Mouse (Mus musculus) adrenal gland, postnatal 36 days (tissue): Measurements from ENCODE around the gene Strn4. TPM values are rescaled to one million over a fixed set of nuclear protein-coding genes. Genes with fewer than 3 reads are reported as not detected.

Experiments
- DNase-seq, 2 experiments: peaks; one replicate each; pipeline ENCODE4 v3.0.0; 2021; ENCODE audit warnings: mixed read lengths in 1 of 2
- total RNA-seq, 2 experiments: library from RNA; stranded (reverse); gene quantifications; 2 replicates each; pipeline ENCODE4 v1.2.3; 2021

Strn4 gene
- total RNA-seq, 2 experiments from 2014 or later, result 66.5 to 67.5 TPM

GRCm38 (mm10) chr7:16810920-16811648, 4.6 kb upstream of the Strn4 start:
- DNase-seq, result peak; percentile 53 to 60

DNA sequence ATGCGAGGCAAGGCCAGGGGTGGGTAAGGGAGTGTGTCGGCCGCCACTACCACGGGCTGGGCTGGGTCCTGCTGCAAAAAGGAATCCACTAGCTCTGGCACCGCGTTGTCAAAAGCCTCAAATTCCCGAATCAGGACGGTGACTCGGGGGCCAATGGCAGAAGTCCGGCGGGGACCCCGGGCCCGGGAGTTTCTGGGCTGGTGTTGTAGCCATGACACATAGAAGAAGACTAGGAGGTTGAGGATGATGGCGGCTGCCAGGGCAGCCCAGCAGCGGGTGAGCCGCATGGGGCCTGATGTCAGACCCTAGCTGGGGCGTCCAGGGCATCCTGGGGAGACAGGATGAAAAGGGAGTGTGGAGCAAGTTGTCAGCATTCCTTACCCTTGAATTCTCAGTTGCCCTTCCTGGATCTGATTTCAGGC, 4.0 kb upstream of the Strn4 start:
- DNase-seq, result no peak

DNA sequence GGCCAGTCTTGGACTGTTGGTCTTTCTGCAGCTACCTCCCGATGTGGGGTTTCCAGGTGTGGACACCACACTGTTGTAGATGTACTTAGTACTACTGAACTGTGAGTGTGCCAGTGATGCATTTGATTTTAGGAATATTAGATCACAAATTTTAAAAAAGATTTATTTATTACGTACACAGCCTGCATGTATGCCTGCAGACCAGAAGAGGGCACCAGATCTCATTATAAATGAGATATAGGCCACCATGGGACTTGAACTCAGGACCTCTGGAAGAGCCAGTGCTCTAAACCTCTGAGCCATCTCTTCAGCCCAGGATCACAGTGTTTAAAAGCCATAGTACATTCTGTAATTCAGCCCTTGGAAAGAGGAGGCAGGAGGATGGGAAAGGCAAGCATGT, 3.2 kb upstream of the Strn4 start:
- DNase-seq, result no peak

DNA sequence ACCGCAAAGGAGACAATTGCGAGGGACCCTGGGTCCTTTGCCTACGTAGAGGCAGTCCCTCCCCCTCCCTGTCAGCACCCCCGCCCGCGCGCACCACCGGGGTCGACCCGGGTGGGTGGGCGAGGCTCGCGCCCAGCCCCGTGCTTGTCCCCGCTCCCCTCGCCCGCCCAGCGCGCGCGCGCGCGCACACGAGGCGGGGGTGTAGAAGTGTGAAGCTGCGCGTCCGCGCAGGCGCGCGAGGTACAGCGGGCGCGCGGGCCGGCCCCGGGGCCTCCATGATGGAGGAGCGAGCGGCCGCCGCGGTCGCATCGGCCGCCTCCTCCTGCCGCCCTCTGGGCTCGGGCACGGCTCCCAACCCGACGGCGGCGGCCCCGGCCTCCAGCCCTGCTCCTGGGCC, 387 bp downstream of the Strn4 start:
- peak; percentile 84 to 90 for DNase-seq

GRCm38 (mm10) chr7:16816475-16817122, 910 bp downstream of the Strn4 start, which contains the start of gene Fkrp:
TSS of gene Fkrp (minus strand) at chr7:16816732.
- DNase-seq, result peak; percentile 70 to 81

DNA sequence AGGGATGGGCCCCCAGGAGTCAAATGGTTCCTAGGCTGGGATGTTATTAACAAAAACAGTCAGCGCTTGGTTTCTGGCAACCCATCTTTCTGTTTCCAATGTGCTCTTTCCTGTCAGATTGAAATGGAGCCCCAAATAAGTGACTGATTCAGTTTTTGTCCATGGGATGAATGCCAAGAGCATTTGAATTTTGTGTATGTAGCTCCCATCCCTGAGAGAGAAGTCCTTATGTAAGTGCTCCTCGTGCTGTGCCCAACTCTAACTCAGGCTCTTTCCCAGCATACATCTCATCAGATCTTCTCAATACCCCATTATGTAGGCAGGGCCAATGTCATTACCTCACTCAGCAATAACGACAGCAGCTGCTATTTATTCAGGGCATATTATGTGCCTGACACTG, 2.0 kb downstream of the Strn4 start:
- DNase-seq, result no peak

DNA sequence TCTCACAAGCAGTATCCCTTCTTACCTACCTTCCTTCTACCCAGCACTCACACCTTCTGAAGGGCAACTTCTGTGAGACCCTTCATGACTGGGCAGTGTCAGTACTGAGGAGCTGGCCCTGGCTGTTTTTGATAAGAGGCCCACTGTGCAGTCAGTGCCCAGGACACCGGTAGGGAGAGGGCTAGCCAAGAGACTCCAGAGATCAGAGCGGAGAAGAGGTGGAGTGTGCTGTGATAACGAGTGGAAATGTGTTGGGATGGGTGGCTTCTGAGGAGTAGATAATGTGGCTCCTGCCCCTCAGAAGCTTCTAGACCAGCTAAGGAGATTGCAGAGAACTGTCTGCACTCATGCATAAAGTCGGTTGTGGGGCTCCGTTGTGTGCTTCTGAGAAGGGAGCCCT, 4.1 kb downstream of the Strn4 start:
- no peak for DNase-seq

- no peak for DNase-seq
Measured at GRCm38 (mm10) chr7:16820271-16820763, 4.6 kb downstream of the Strn4 start.

DNA sequence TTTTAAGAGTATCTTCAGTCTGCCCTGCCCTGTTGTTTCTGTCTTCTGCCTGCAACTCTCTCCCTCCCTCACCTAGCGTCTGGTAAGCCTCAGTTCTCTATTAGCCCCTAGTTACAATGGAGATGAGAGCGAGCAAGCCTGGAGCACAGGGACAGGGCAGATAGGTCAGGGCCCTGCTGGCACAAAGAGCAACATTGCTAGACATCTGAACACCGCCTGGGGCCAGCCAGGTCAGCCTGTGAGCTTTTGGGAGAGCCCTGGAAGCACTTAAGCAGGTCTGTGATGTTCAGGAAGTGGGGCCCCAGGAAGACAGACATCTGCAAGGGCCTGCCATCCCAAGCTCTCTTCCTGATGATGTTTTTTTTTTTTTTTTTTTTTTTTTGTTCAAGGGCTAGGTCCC, 5.4 kb downstream of the Strn4 start:
- DNase-seq, result no peak

- no peak for DNase-seq
Measured at GRCm38 (mm10) chr7:16821669-16822101, 6.0 kb downstream of the Strn4 start.

GRCm38 (mm10) chr7:16823734-16824133, 8.0 kb downstream of the Strn4 start:
- DNase-seq, result no peak

- peak in 1 of 2 experiments; percentile 31 for DNase-seq
Measured at GRCm38 (mm10) chr7:16825785-16826184, 10.1 kb downstream of the Strn4 start.

- DNase-seq, result no peak
Measured at GRCm38 (mm10) chr7:16826571-16826970, 10.9 kb downstream of the Strn4 start.

- DNase-seq, result no peak
Measured at GRCm38 (mm10) chr7:16827274-16827673, 11.6 kb downstream of the Strn4 start.

- DNase-seq, result peak in 1 of 2 experiments; percentile 52
Measured at GRCm38 (mm10) chr7:16830449-16830848, 14.8 kb downstream of the Strn4 start.

GRCm38 (mm10) chr7:16837916-16838803, 22.5 kb downstream of the Strn4 start:
- no peak for DNase-seq

- DNase-seq, result no peak
Measured at GRCm38 (mm10) chr7:16838804-16839426, 23.2 kb downstream of the Strn4 start.

DNA sequence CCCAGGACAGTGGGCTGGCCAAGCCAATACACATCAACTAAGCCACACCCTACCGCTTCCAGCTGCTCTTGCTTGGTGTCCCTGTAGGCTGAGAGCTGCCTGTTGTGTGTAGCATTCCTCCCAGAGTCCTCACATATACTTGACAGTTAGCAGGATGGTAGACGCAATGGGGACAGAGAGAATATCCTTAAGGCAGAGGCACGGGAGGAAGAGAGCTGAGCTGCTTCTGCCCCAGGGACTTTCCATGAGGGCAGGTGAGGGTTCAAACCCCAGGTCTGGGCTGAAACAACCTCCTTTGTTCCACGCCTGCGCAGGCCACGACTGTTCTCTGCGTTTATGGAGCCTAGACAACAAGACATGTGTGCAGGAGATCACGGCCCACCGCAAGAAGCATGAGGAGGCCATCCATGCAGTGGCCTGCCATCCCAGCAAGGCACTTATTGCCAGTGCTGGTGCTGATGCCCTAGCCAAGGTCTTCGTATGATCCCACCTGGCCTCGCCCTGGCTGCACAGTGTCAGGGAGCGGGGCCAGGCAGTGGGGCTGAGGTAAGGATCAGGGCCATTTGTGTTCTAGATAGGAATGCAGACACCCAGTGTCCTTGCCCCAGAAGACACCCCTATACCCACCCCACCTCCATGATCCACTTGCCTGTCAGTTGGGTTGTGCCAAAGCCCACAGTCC, 23.9 kb downstream of the Strn4 start:
- DNase-seq, result no peak

- no peak for DNase-seq
Measured at GRCm38 (mm10) chr7:16840109-16840491, 24.4 kb downstream of the Strn4 start.

- DNase-seq, result no peak
Measured at GRCm38 (mm10) chr7:16841078-16841477, 25.4 kb downstream of the Strn4 start.
